Mouse (Mus musculus) brown adipose tissue, adult 24 weeks (tissue): ENCODE data around the gene Tcta. TPM values are rescaled to one million over a fixed set of nuclear protein-coding genes. Genes with fewer than 3 reads are reported as not detected.

Experiments
- H3K27ac ChIP-seq: fragments of 200-500 bp; replicated peaks from 2 replicates; pipeline ENCODE4 v1.5.1; 2012; ENCODE audit warnings: low read depth, mild to moderate bottlenecking, low read length
- H3K4me1 ChIP-seq: fragments of 200-500 bp; 2 replicates; pipeline ENCODE4 v1.6.1; 2012; ENCODE audit warnings: low read length, mixed read lengths; ENCODE audit not compliant: control insufficient read depth, insufficient read depth, insufficient read length
- H3K4me3 ChIP-seq: fragments of 200-500 bp; 2 replicates; pipeline ENCODE4 v1.5.1; 2012; ENCODE audit warnings: low read depth, mild to moderate bottlenecking, low read length, moderate library complexity; ENCODE audit not compliant: insufficient read depth
- polyA plus RNA-seq: library from polyadenylated mRNA; stranded (reverse); fragments of >200 nt; gene quantifications from 2 replicates; pipeline ENCODE4 v1.2.4, GENCODE M21; 2012; ENCODE audit not compliant: missing spikeins, insufficient read depth, insufficient read length

The Tcta gene
- 24.2 and 32.4 TPM in 2 replicates for polyA plus RNA-seq

- Histone ChIP-seq H3K27ac (peak within 1 kb of the TSS; percentile 97), H3K4me3 (peak within 1 kb of the TSS; percentile 87), H3K4me1 (peaks cover 9% of the 10 kb centered on the region; the same call in 1 of the 2 replicates)
Measured at GRCm38 (mm10) chr9:108305629-108306520, at the start of gene Tcta, which contains the start of gene Rhoa. Gene Tcta, minus strand, starts transcription at chr9:108306160. Gene Rhoa, plus strand, starts transcription at chr9:108306129.

- Histone ChIP-seq H3K4me1 (peaks cover 7% of the 10 kb centered on the region; the same call in 1 of the 2 replicates), H3K27ac (no peak overlapping the region), H3K4me3 (no peak overlapping the region)
Measured at GRCm38 (mm10) chr9:108349727-108350126, 43.8 kb upstream of the Tcta start.

- H3K4me3 ChIP-seq, result peak overlapping the region; percentile 96
- H3K4me1 ChIP-seq, result peaks cover 7% of the 10 kb centered on the region; the same call in 1 of the 2 replicates
- peak overlapping the region; percentile 98 for H3K27ac ChIP-seq
Measured at GRCm38 (mm10) chr9:108348290-108348680, 42.3 kb upstream of the Tcta start.

- peak within 1 kb of the TSS; percentile 96 for H3K4me3 ChIP-seq
- peaks cover 7% of the 10 kb centered on the region; the same call in 1 of the 2 replicates for H3K4me1 ChIP-seq
- peak within 1 kb of the TSS; percentile 98 for H3K27ac ChIP-seq
Measured at GRCm38 (mm10) chr9:108347540-108348289, 41.8 kb upstream of the Tcta start, which contains the start of gene Usp4. Gene Usp4, plus strand, starts transcription at chr9:108347853.

- H3K4me3 ChIP-seq, result peak overlapping the region; percentile 74
- H3K27ac ChIP-seq, result peak overlapping the region; percentile 89
- peaks cover 7% of the 10 kb centered on the region; the same call in 1 of the 2 replicates for H3K4me1 ChIP-seq
Measured at GRCm38 (mm10) chr9:108347024-108347423, 41.1 kb upstream of the Tcta start.

GRCm38 (mm10) chr9:108344471-108344870 lies 38.5 kb upstream of the Tcta start:
- Histone ChIP-seq H3K27ac (no peak overlapping the region), H3K4me3 (no peak overlapping the region), H3K4me1 (peaks cover 15% of the 10 kb centered on the region)

GRCm38 (mm10) chr9:108343835-108344234 lies 37.9 kb upstream of the Tcta start:
- Histone ChIP-seq H3K27ac (no peak overlapping the region), H3K4me3 (no peak overlapping the region), H3K4me1 (peaks cover 10% of the 10 kb centered on the region)

- Histone ChIP-seq H3K4me3 (no peak overlapping the region), H3K27ac (peak overlapping the region; percentile 86), H3K4me1 (peaks cover 9% of the 10 kb centered on the region)
Measured at GRCm38 (mm10) chr9:108343331-108343730, 37.4 kb upstream of the Tcta start.

GRCm38 (mm10) chr9:108342301-108342831 lies 36.4 kb upstream of the Tcta start:
- Histone ChIP-seq H3K4me1 (peaks cover 10% of the 10 kb centered on the region), H3K27ac (peak overlapping the region; percentile 88), H3K4me3 (no peak overlapping the region)

GRCm38 (mm10) chr9:108341801-108342200 lies 35.8 kb upstream of the Tcta start:
- no peak overlapping the region for H3K4me3 ChIP-seq

GRCm38 (mm10) chr9:108341139-108341475 lies 35.1 kb upstream of the Tcta start:
- peak overlapping the region; percentile 16; the same call in 1 of the 2 replicates for H3K4me3 ChIP-seq
- H3K4me1 ChIP-seq, result peaks cover 10% of the 10 kb centered on the region
- peak overlapping the region; percentile 88 for H3K27ac ChIP-seq

More at GRCm38 (mm10) chr9:108341801-108342200, 35.8 kb upstream of the Tcta start:
- Histone ChIP-seq H3K4me1 (peaks cover 10% of the 10 kb centered on the region), H3K27ac (peak overlapping the region; percentile 88)

GRCm38 (mm10) chr9:108340258-108341138 lies 34.5 kb upstream of the Tcta start:
- peak overlapping the region; percentile 91 for H3K27ac ChIP-seq
- peaks cover 10% of the 10 kb centered on the region for H3K4me1 ChIP-seq
- H3K4me3 ChIP-seq, result peak overlapping the region; percentile 90

GRCm38 (mm10) chr9:108339886-108340257 lies 33.9 kb upstream of the Tcta start:
- Histone ChIP-seq H3K4me1 (peaks cover 10% of the 10 kb centered on the region), H3K4me3 (peak overlapping the region; percentile 90), H3K27ac (peak overlapping the region; percentile 91)
